Mouse (Mus musculus): ENCODE data around the gene Ccdc125. TPM values are rescaled to one million over a fixed set of nuclear protein-coding genes. Genes with fewer than 3 reads are reported as not detected.

Gene Ccdc125
- 10 to 100 TPM; 23.3 to 25.2 TPM for polyA plus RNA-seq (2017; shearing (Covaris generic))

- peak; percentile 73 for ATAC-seq
These were observed at the start of gene Ccdc125 for GRCm38 (mm10) chr13:100669291-100670022. TSS of gene Ccdc125 (plus strand) at chr13:100669717.

- no peak for ATAC-seq
These were observed 47.3 kb upstream of the Ccdc125 start for GRCm38 (mm10) chr13:100622241-100622640.

GRCm38 (mm10) chr13:100634106-100634691 lies 35.3 kb upstream of the Ccdc125 start:
- no peak for ATAC-seq

- no peak for ATAC-seq
These were observed 26.9 kb upstream of the Ccdc125 start for GRCm38 (mm10) chr13:100642471-100643209.

- ATAC-seq, result no peak
These were observed 21.3 kb upstream of the Ccdc125 start for GRCm38 (mm10) chr13:100648223-100648622.

GRCm38 (mm10) chr13:100650550-100651438 lies 18.7 kb upstream of the Ccdc125 start, which contains the start of the genes Ak6 and Rad17:
TSS of gene Ak6 (plus strand) at chr13:100650979.
TSS of gene Rad17 (minus strand) at chr13:100651051.
- ATAC-seq, result peak; percentile 86

GRCm38 (mm10) chr13:100651439-100652186 lies 17.9 kb upstream of the Ccdc125 start, which contains the start of gene Taf9:
TSS of gene Taf9 (plus strand) at chr13:100651579.
- no peak for ATAC-seq

- ATAC-seq, result no peak
These were observed 11.4 kb upstream of the Ccdc125 start for GRCm38 (mm10) chr13:100658091-100658490.

GRCm38 (mm10) chr13:100659864-100660456 lies 9.6 kb upstream of the Ccdc125 start:
- peak; percentile 62 for ATAC-seq

- peak; percentile 40 for ATAC-seq
These were observed 744 bp downstream of the Ccdc125 start for GRCm38 (mm10) chr13:100670181-100670741.

GRCm38 (mm10) chr13:100675936-100676635 lies 6.6 kb downstream of the Ccdc125 start:
- no peak for ATAC-seq

- ATAC-seq, result no peak
These were observed 12.1 kb downstream of the Ccdc125 start for GRCm38 (mm10) chr13:100681615-100682014.

- no peak for ATAC-seq
These were observed 13.3 kb downstream of the Ccdc125 start for GRCm38 (mm10) chr13:100682837-100683236.

- no peak for ATAC-seq
These were observed 14.8 kb downstream of the Ccdc125 start for GRCm38 (mm10) chr13:100684355-100684754.

GRCm38 (mm10) chr13:100687513-100687912 lies 18.0 kb downstream of the Ccdc125 start:
- ATAC-seq, result no peak

- ATAC-seq, result no peak
These were observed 28.0 kb downstream of the Ccdc125 start for GRCm38 (mm10) chr13:100697541-100697940.

GRCm38 (mm10) chr13:100698866-100699265 lies 29.3 kb downstream of the Ccdc125 start:
- ATAC-seq, result no peak

- ATAC-seq, result no peak
These were observed 34.0 kb downstream of the Ccdc125 start for GRCm38 (mm10) chr13:100703468-100703867.

- no peak for ATAC-seq
These were observed 36.7 kb downstream of the Ccdc125 start for GRCm38 (mm10) chr13:100706206-100706605.

GRCm38 (mm10) chr13:100715467-100715866 lies 46.0 kb downstream of the Ccdc125 start:
- no peak for ATAC-seq

All from activated CD4-positive, CD25-positive, alpha-beta regulatory T cell, adult 4 months (primary cell).